Mouse (Mus musculus): ENCODE data around the gene Slc43a2.

Slc43a2 gene

GRCm38 (mm10) chr11:75531469-75532242 is at the start of gene Slc43a2:
Gene Slc43a2, plus strand, starts transcription at chr11:75531694.
- in situ Hi-C loops (cut with MseI, MboI), result loop anchor here in 1 of 2 experiments (5.0 kb wide), 1 partner anchor 36 kb away; no protein-coding TSS in a partner anchor

- in situ Hi-C loops (cut with MseI, MboI), result no loop called here
These were observed 45.3 kb upstream of the Slc43a2 start for GRCm38 (mm10) chr11:75486192-75486591.

- in situ Hi-C loops (cut with MseI, MboI), result no loop called here
These were observed 44.8 kb upstream of the Slc43a2 start, which contains the start of gene Prpf8 for GRCm38 (mm10) chr11:75486601-75487285. Gene Prpf8, plus strand, starts transcription at chr11:75486816.

GRCm38 (mm10) chr11:75487496-75487895 is 44.0 kb upstream of the Slc43a2 start:
- in situ Hi-C loops (cut with MseI, MboI), result no loop called here

GRCm38 (mm10) chr11:75494296-75495049 is 37.0 kb upstream of the Slc43a2 start:
- in situ Hi-C loops (cut with MseI, MboI), result no loop called here

- in situ Hi-C loops (cut with MseI, MboI), result no loop called here
These were observed 33.4 kb upstream of the Slc43a2 start for GRCm38 (mm10) chr11:75498126-75498525.

- in situ Hi-C loops (cut with MseI, MboI), result no loop called here
These were observed 23.3 kb upstream of the Slc43a2 start for GRCm38 (mm10) chr11:75508162-75508561.

GRCm38 (mm10) chr11:75508904-75509303 is 22.6 kb upstream of the Slc43a2 start:
- in situ Hi-C loops (cut with MseI, MboI), result no loop called here

GRCm38 (mm10) chr11:75509741-75510626 is 21.5 kb upstream of the Slc43a2 start, which contains the start of gene Rilp:
Gene Rilp, plus strand, starts transcription at chr11:75510094.
- in situ Hi-C loops (cut with MseI, MboI), result no loop called here

GRCm38 (mm10) chr11:75510627-75510993 is 20.9 kb upstream of the Slc43a2 start:
- in situ Hi-C loops (cut with MseI, MboI), result no loop called here

- in situ Hi-C loops (cut with MseI, MboI), result no loop called here
These were observed 20.3 kb upstream of the Slc43a2 start for GRCm38 (mm10) chr11:75511213-75511612.

- in situ Hi-C loops (cut with MseI, MboI), result no loop called here
These were observed 19.0 kb upstream of the Slc43a2 start for GRCm38 (mm10) chr11:75512301-75513018.

GRCm38 (mm10) chr11:75513336-75513735 is 18.2 kb upstream of the Slc43a2 start, which contains the start of gene Scarf1:
Gene Scarf1, plus strand, starts transcription at chr11:75513540.
- in situ Hi-C loops (cut with MseI, MboI), result no loop called here

- in situ Hi-C loops (cut with MseI, MboI), result no loop called here
These were observed 16.3 kb upstream of the Slc43a2 start for GRCm38 (mm10) chr11:75515186-75515585.

- in situ Hi-C loops (cut with MseI, MboI), result no loop called here
These were observed 11.5 kb upstream of the Slc43a2 start for GRCm38 (mm10) chr11:75519834-75520633.

- in situ Hi-C loops (cut with MseI, MboI), result no loop called here
These were observed 9.9 kb upstream of the Slc43a2 start for GRCm38 (mm10) chr11:75521609-75522008.

GRCm38 (mm10) chr11:75522793-75523192 is 8.7 kb upstream of the Slc43a2 start:
- in situ Hi-C loops (cut with MseI, MboI), result no loop called here

GRCm38 (mm10) chr11:75525531-75526125 is 5.9 kb upstream of the Slc43a2 start:
- in situ Hi-C loops (cut with MseI, MboI), result loop anchor here in 1 of 2 experiments (5.0 kb wide), 1 partner anchor 52 kb away; no protein-coding TSS in a partner anchor

GRCm38 (mm10) chr11:75526943-75527342 is 4.6 kb upstream of the Slc43a2 start:
- in situ Hi-C loops (cut with MseI, MboI), result loop anchor here in 1 of 2 experiments (5.0 kb wide), 1 partner anchor 50 kb away; no protein-coding TSS in a partner anchor
